Mouse (Mus musculus) limb, embryonic 14.5 days (tissue): ENCODE measurements around the gene Smarcd3. TPM values are rescaled to one million over a fixed set of nuclear protein-coding genes. Genes with fewer than 3 reads are reported as not detected.
"Not testable (repeated sequence)": the region's sequence is repeated elsewhere in the genome, so short reads cannot be mapped to it uniquely, and the experiment has no call there.

Experiments used
- ATAC-seq: fragments of 200-750 bp; cut with Nextera tagmentation; 2 replicates; pipeline ENCODE4 v1.8.0; 2017; ENCODE audit warnings: low read depth, moderate number of reproducible peaks, moderate TSS enrichment; ENCODE audit not compliant: low FRiP score
- DNase-seq: peaks from one replicate; pipeline ENCODE4 v3.0.0-alpha.2; 2015; ENCODE audit warnings: low spot score
- H3K27ac ChIP-seq: fragments of 300-500 bp; sonication (generic); replicated peaks from 2 replicates; pipeline ENCODE4 v1.5.1; 2014; ENCODE audit warnings: low read depth, mild to moderate bottlenecking, low read length, moderate library complexity, mixed read lengths
- H3K27me3 ChIP-seq: fragments of 300-500 bp; sonication (generic); 2 replicates; pipeline ENCODE4 v1.6.1; 2014; ENCODE audit warnings: low read length, mixed read lengths; ENCODE audit not compliant: control insufficient read depth, insufficient read depth
- H3K36me3 ChIP-seq: fragments of 300-500 bp; sonication (generic); 2 replicates; pipeline ENCODE4 v1.6.1; 2014; ENCODE audit warnings: mild to moderate bottlenecking, low read length, moderate library complexity, mixed read lengths; ENCODE audit not compliant: control insufficient read depth, insufficient read depth
- H3K4me1 ChIP-seq: fragments of 300-500 bp; sonication (generic); 2 replicates; pipeline ENCODE4 v1.6.1; 2014; ENCODE audit warnings: antibody characterized with exemption, low read length, mixed read lengths; ENCODE audit not compliant: control insufficient read depth, insufficient read depth
- H3K4me2 ChIP-seq: fragments of 300-500 bp; sonication (generic); replicated peaks from 2 replicates; pipeline ENCODE4 v1.6.1; 2014; ENCODE audit warnings: low read depth, mild to moderate bottlenecking, low read length, moderate library complexity; ENCODE audit not compliant: severe bottlenecking
- H3K4me3 ChIP-seq: fragments of 300-500 bp; sonication (generic); replicated peaks from 2 replicates; pipeline ENCODE4 v1.5.1; 2014; ENCODE audit warnings: low read length
- H3K9ac ChIP-seq: fragments of 300-500 bp; sonication (generic); 2 replicates; pipeline ENCODE4 v1.6.1; 2014; ENCODE audit warnings: mild to moderate bottlenecking, low read depth, low read length, moderate library complexity; ENCODE audit not compliant: severe bottlenecking
- H3K9me3 ChIP-seq: fragments of 300-500 bp; sonication (generic); 2 replicates; pipeline ENCODE4 v1.6.1; 2016; ENCODE audit warnings: low read length; ENCODE audit not compliant: control insufficient read depth
- POLR2A ChIP-seq: fragments of 200-500 bp; IDR thresholded peaks from 2 replicates; pipeline ENCODE4 v1.8.0; 2012; ENCODE audit warnings: inconsistent platforms, mild to moderate bottlenecking, moderate library complexity, borderline replicate concordance; ENCODE audit not compliant: insufficient read depth, insufficient read length; ENCODE audit errors: extremely low read depth
- WGBS: fragments of 180-500 bp; shearing (Covaris S2); extraction: QIAGEN DNeasy Blood & Tissue Kit; methylation state at CpG from one replicate; pipeline ENCODE4 v1.1.7; 2014; 5-methylcytosine and 5-hydroxymethylcytosine counted together
- polyA plus RNA-seq, 2 experiments: library from polyadenylated mRNA; depleted of rRNA in 1 of 2; stranded (reverse) in 1 of 2; unstranded in 1 of 2; fragments of >200 nt; fragmentation: Nextera tagmentation in 1 of 2; extraction: Ambion mirVana in 1 of 2; gene quantifications; 2 replicates each; pipeline versions ENCODE4 v1.2.1 to v1.2.3; 2012 to 2014

Smarcd3 gene
- polyA plus RNA-seq, 2 experiments = 52.7 to 91.5 TPM

- H3K9ac ChIP-seq = peak within 1 kb of the TSS; percentile 81
- no peaks in the 10 kb centered on the region for H3K27me3 ChIP-seq
- H3K4me2 ChIP-seq = peak within 1 kb of the TSS; percentile 77
- H3K4me3 ChIP-seq = peak within 1 kb of the TSS; percentile 85
- H3K36me3 ChIP-seq = peaks cover 31% of the 10 kb centered on the region
- peak within 1 kb of the TSS; percentile 79 for H3K27ac ChIP-seq
- ATAC-seq = peak; percentile 96
- under 1% methylated on average over 48 of the region's 48 CpGs for WGBS
- TF ChIP-seq POLR2A = peak; percentile 98; the same call in 1 of the 2 replicates
- H3K4me1 ChIP-seq = peaks cover 12% of the 10 kb centered on the region; the same call in 1 of the 2 replicates
- no peaks in the 10 kb centered on the region for H3K9me3 ChIP-seq
- peak; percentile 100 for DNase-seq
Observed at GRCm38 (mm10) chr5:24577183-24577929, 46.9 kb downstream of the Smarcd3 start, which contains the start of gene Abcf2. Abcf2 (minus strand) TSS chr5:24577467.

DNA sequence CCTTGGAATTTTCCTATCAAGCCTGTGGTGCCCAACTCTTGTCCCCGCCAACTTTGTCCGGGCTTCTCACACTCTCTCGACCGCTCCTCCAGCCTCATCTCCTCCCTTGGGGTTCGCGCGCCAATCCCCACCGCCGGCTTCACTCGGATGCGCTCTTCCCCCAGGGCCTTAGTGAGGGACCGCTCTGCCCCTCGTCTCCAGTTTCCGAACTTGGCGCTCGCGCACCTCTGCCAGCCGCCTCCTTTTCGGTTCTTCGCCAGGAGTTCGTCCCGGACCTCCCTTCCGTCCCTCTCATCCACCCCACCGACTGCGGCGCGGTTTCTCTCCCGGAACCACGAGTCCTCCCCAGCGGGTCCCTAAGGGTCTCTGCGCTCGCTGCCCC is 47.4 kb downstream of the Smarcd3 start:
- peaks cover 12% of the 10 kb centered on the region; the same call in 1 of the 2 replicates for H3K4me1 ChIP-seq
- H3K27me3 ChIP-seq = no peaks in the 10 kb centered on the region
- H3K9me3 ChIP-seq = no peaks in the 10 kb centered on the region
- H3K9ac ChIP-seq = peak overlapping the region; percentile 81
- H3K4me3 ChIP-seq = peak overlapping the region; percentile 85
- no peak for DNase-seq
- peaks cover 37% of the 10 kb centered on the region for H3K36me3 ChIP-seq
- no peak for TF ChIP-seq POLR2A
- peak overlapping the region; percentile 78 for H3K27ac ChIP-seq
- peak overlapping the region; percentile 77 for H3K4me2 ChIP-seq
- peak; percentile 4; the same call in 1 of the 2 replicates for ATAC-seq
- 0% methylated on average over 32 of the region's 32 CpGs for WGBS

- WGBS = 83% methylated on average over 1 of the region's 1 CpGs
- Histone ChIP-seq H3K27me3 (no peaks in the 10 kb centered on the region), H3K9ac (no peak overlapping the region), H3K36me3 (peaks cover 45% of the 10 kb centered on the region), H3K27ac (no peak overlapping the region), H3K4me3 (peak overlapping the region; percentile 85), H3K4me2 (peak overlapping the region; percentile 77), H3K9me3 (no peaks in the 10 kb centered on the region), H3K4me1 (peaks cover 12% of the 10 kb centered on the region; the same call in 1 of the 2 replicates)
- DNase-seq (no peak), ATAC-seq (no peak)
- TF ChIP-seq POLR2A = no peak
Observed at GRCm38 (mm10) chr5:24575948-24576347, 48.3 kb downstream of the Smarcd3 start.

DNA sequence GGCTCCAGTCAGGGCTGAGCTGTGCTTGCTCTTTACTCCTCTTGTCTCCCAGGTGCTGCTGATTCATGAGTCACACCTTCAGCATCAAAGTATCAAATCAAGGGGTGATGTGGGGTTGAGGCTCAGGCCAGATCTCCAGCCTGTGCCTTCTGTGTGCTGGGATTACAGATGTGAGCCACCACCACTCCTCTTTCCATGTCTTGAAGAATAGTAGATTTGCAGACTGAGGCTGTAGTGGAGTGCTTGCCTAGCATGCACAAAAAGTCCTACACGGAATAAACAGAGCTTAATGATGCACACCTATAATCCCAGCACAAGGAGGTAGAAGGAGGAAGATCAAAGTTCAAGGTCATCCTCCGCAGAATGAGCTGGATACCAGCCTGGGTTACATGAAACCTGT is 67.5 kb downstream of the Smarcd3 start, which contains the start of gene 4931409K22Rik:
TSS of gene 4931409K22Rik (minus strand) at position 101 of the 400 bp plus-strand sequence.
- H3K27ac ChIP-seq = no peak within 1 kb of the TSS
- peaks cover 12% of the 10 kb centered on the region for H3K4me1 ChIP-seq
- no peak within 1 kb of the TSS for H3K9ac ChIP-seq
- H3K4me2 ChIP-seq = no peak within 1 kb of the TSS
- H3K27me3 ChIP-seq = no peaks in the 10 kb centered on the region
- H3K9me3 ChIP-seq = no peaks in the 10 kb centered on the region; the same call in 1 of the 2 replicates
- no peak within 1 kb of the TSS for H3K4me3 ChIP-seq
- DNase-seq = no peak
- H3K36me3 ChIP-seq = no peaks in the 10 kb centered on the region
- no peak for ATAC-seq
- 70% methylated on average over 2 of the region's 2 CpGs for WGBS
- no peak for TF ChIP-seq POLR2A

DNA sequence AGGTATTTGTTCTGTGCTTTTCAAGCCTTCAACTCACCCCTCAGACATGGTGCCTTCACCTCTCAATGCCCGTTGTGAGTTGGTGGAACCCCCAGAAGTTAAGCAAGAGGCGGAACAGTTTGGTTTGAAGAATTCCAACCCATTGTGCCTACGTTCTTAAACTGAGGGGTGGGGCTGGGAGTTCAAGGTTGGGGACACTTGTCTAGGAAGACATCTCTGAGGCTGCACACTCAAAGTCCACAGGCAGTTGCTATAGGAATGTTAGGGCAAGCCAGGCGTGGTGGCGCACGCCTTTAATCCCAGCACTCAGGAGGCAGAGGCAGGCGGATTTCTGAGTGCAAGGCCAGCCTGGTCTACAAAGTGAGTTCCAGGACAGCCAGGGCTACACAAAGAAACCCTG is 68.9 kb downstream of the Smarcd3 start:
- peaks cover 25% of the 10 kb centered on the region for H3K4me1 ChIP-seq
- not testable (repeated sequence) for H3K4me3 ChIP-seq, H3K27ac ChIP-seq, H3K9me3 ChIP-seq, H3K9ac ChIP-seq, H3K27me3 ChIP-seq, DNase-seq, H3K4me2 ChIP-seq, H3K36me3 ChIP-seq, ATAC-seq
- 89% methylated on average over 7 of the region's 7 CpGs for WGBS
